ENCODE assay signal across 8 mouse cellular contexts in the genomic region with DNA sequence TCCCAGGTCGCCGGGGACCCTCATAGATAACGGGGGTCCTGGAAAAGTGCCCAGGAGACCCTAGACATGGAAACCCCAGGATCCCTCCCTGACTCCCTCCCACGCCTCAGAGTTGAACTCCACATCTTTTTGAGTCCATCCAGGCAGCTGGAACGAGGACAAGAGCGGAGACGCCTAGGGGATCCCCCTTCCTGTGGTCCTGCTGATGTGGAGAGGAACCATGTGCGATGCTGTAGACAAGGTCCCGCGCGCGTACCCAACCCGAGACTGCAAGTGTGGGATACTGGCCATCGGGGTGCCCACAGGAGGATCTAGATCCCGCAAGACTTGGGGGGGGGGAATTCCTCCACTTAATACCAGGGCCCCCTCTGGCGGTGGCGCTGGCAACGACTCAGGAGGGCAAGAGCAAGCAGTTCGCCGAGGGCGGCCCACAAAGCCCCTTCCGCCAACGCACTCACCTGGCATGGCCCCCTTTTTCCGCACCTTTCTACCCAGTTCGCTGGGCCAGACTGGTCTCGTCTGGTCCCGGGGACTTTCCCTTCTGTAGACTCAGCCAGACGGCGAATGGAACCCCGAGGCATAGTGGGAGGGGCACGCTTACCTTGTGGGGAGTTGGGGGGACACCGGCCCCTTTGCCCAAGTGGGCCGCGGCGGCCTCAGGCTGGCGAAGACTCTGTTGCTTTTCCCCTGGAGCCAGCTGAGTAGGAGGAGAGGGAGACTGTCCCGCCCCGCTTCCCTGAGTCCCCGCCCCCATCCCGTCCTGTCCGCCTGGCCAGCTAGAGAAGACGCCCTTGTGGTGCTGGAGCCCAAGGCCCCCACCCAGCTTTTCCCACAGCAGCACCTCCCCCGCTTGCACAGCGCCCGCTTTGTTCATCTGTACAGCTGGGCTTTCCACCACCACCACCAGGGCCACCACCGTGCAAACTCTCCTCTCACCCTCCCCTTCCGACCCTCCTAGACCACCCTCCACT. TPM values are rescaled to one million over a fixed set of nuclear protein-coding genes. Genes with fewer than 3 reads are reported as not detected.
DNase-seq lines count a peak whose midpoint lies in the region; ATAC-seq lines count a peak whose summit lies in the region.

Gene Phldb1 (minus strand): TSS at position 675 of the 971 bp plus-strand sequence.

- H3K9me3 ChIP-seq in erythroblast, embryonic 14.5 days (ENCODE audit: control insufficient read depth, low read length), result peaks cover 3% of the 10 kb centered on the region; the same call in 1 of the 2 replicates
- H3K9me3 ChIP-seq in intestine, embryonic 14.5 days (ENCODE audit: control insufficient read depth, low read length), result no peaks in the 10 kb centered on the region

- peak within 1 kb of the TSS; percentile 5; the same call in 1 of the 2 replicates for H3K27ac ChIP-seq in intestine, embryonic 14.5 days (ENCODE audit: low read depth)

- peak within 1 kb of the TSS; percentile 87 for H3K4me2 ChIP-seq in intestine, embryonic 14.5 days (ENCODE audit: low read length)

- peak within 1 kb of the TSS; percentile 55 for H3K4me3 ChIP-seq in erythroblast, embryonic 14.5 days (replicated peaks)
- peak within 1 kb of the TSS; percentile 60 for H3K4me3 ChIP-seq in intestine, embryonic 14.5 days (ENCODE audit: low read depth, low read length)

- peaks cover 37% of the 10 kb centered on the region for H3K4me1 ChIP-seq in erythroblast, embryonic 14.5 days (ENCODE audit: control insufficient read depth)
- peaks cover 14% of the 10 kb centered on the region for H3K4me1 ChIP-seq in intestine, embryonic 14.5 days (replicated peaks; ENCODE audit: control insufficient read depth, insufficient read depth, low read length)

- intact Hi-C loops in left cerebral cortex, postnatal 36 days (cut with DNase I), result loop anchor here (5.0 kb wide), 1 partner anchor 78 kb away; no protein-coding TSS in a partner anchor

- H3K9ac ChIP-seq in intestine, embryonic 14.5 days (ENCODE audit: low read length), result peak within 1 kb of the TSS; percentile 40

- H3K27me3 ChIP-seq in erythroblast, embryonic 14.5 days (ENCODE audit: control insufficient read depth), result peaks cover 58% of the 10 kb centered on the region
- peaks cover 6% of the 10 kb centered on the region; the same call in 1 of the 2 replicates for H3K27me3 ChIP-seq in intestine, embryonic 14.5 days (replicated peaks; ENCODE audit: control insufficient read depth, insufficient read depth, low read length)

- WGBS in intestine, embryonic 14.5 days, result under 1% methylated on average over 44 of the region's 47 CpGs

- peak; percentile 66 to 86 for DNase-seq in gastrocnemius, postnatal 4 days (ENCODE audit: low spot score in 2 of 2)
- DNase-seq in intestine, embryonic 14.5 days (ENCODE audit: low spot score), result peak; percentile 76
- DNase-seq in left cerebral cortex, postnatal 36 days (ENCODE audit: low spot score in 2 of 2), result no peak
- DNase-seq in spleen, postnatal 36 days (ENCODE audit: low spot score in 2 of 2), result peak; percentile 42 to 51

- no peak for ATAC-seq in erythroblast, adult 5-6 weeks (replicated peaks; ENCODE audit: low FRiP score, poor library complexity, severe bottlenecking)
- peak; percentile 43 for ATAC-seq in common myeloid progenitor, adult 5-6 weeks (replicated peaks; ENCODE audit: low read depth, poor library complexity, severe bottlenecking)
- ATAC-seq in intestine, embryonic 14.5 days (replicated peaks; ENCODE audit: low FRiP score, low TSS enrichment, low read depth), result peak; percentile 81
- peak; percentile 27; the same call in 1 of the 2 replicates for ATAC-seq in megakaryocyte-erythroid progenitor cell, adult 5-6 weeks (replicated peaks; ENCODE audit: low FRiP score, low TSS enrichment, poor library complexity, severe bottlenecking)

- H3K36me3 ChIP-seq in erythroblast, embryonic 14.5 days (ENCODE audit: control insufficient read depth), result no peaks in the 10 kb centered on the region
- H3K36me3 ChIP-seq in intestine, embryonic 14.5 days (ENCODE audit: control insufficient read depth, insufficient read depth, low read length), result no peaks in the 10 kb centered on the region

RNA-seq across cellular contexts. Expression of gene Phldb1, which starts in this region (rescaled TPM):
- 0.15 and 0.23 TPM in 2 replicates for polyA plus RNA-seq in erythroblast, embryonic 14.5 days (2012)
- 0.42 and 6.1 TPM in 2 replicates for total RNA-seq in erythroblast, adult 5-6 weeks (2015; ENCODE audit: low replicate concordance)
- 2.9 TPM in 2 replicates for total RNA-seq in erythroblast, adult 5-6 weeks (2017; ENCODE audit: low replicate concordance)
- 7.9 and 9.5 TPM in 2 replicates for total RNA-seq in common myeloid progenitor, adult 5-6 weeks (2017)
- 100 to 1,000 TPM; 104 to 123 TPM for total RNA-seq in gastrocnemius, postnatal 4 days (2021)
- polyA plus RNA-seq in intestine, embryonic 14.5 days (2014; fragmentation: Nextera tagmentation; extraction: Ambion mirVana), result 21.4 and 22.6 TPM in 2 replicates
- total RNA-seq in left cerebral cortex, postnatal 36 days (2021), result 10 to 100 TPM; 74.9 to 86.3 TPM
- total RNA-seq in megakaryocyte-erythroid progenitor cell, adult 5-6 weeks (2014; fragmentation: Nextera tagmentation), result 3.7 and 5.3 TPM in 2 replicates
- total RNA-seq in megakaryocyte-erythroid progenitor cell, adult 5-6 weeks (2017), result 1.6 and 14.1 TPM in 2 replicates

Comparison
In these comparisons a context has a peak if more than half of its experiments do, and no peak if none do; other contexts are left out.
1. RNA of gene Phldb1 (polyA plus RNA-seq): 21.4 to 22.6 TPM in intestine, embryonic 14.5 days; 0.15 to 0.23 TPM in erythroblast, embryonic 14.5 days; every median in the first group is over 10 times any median in the second.
2. DNase-seq: peak in gastrocnemius, postnatal 4 days (2 of 2), intestine, embryonic 14.5 days (single experiment) and spleen, postnatal 36 days (2 of 2); none in left cerebral cortex, postnatal 36 days (0 of 2).